Mouse (Mus musculus) liver, adult 2 months (tissue): Measurements from ENCODE around the gene Cnnm1.

Experiments
- CTCF ChIP-seq: fragments of 200-500 bp; IDR thresholded peaks from 2 replicates; pipeline ENCODE4 v1.5.1; 2011; ENCODE audit warnings: low read depth, low read length, control low read depth
- POLR2A ChIP-seq: fragments of 200-500 bp; IDR thresholded peaks from 2 replicates; pipeline ENCODE4 v1.6.1; 2011; ENCODE audit warnings: low read length, control low read depth; ENCODE audit not compliant: insufficient read depth; ENCODE audit errors: extremely low read depth

GRCm38 (mm10) chr19:43459948-43460347 lies 19.7 kb downstream of the Cnnm1 start:
- TF ChIP-seq CTCF: no peak
- no peak for TF ChIP-seq POLR2A
